Mouse (Mus musculus) ES-Bruce4 (cell line): ENCODE measurements around the gene Cbx6.

Experiments
- CTCF ChIP-seq: IDR thresholded peaks from one replicate; pipeline ENCODE4 v1.8.1; 2011; ENCODE audit warnings: low read depth, low read length
- EP300 ChIP-seq: IDR thresholded peaks from 2 replicates; pipeline ENCODE4 v1.6.1; 2011; ENCODE audit warnings: low read depth, low read length; ENCODE audit not compliant: insufficient read depth
- POLR2A ChIP-seq: IDR thresholded peaks from one replicate; pipeline ENCODE4 v1.8.1; 2011; ENCODE audit warnings: low read length; ENCODE audit not compliant: insufficient read depth

- TF ChIP-seq POLR2A (no peak), CTCF (no peak), EP300 (no peak)
These were observed 33.8 kb downstream of the Cbx6 start for GRCm38 (mm10) chr15:79800701-79801100.
